Comparison of ENCODE assay signal across 17 mouse cellular contexts in genomic region chr13:31370873-31371272, GRCm38 (mm10).
A peak's percentile ranks its signal among the peaks of the same experiment; 100 is the strongest.
DNase-seq lines count a peak whose midpoint lies in the region; ATAC-seq lines count a peak whose summit lies in the region.
"Had no signal": no experiment of that assay in that cellular context is flagged by ENCODE, and none has a peak within 500 bp of the region (broad histone marks: within the 10 kb centered on the region; RNA-seq: fewer than 3 reads in every experiment).

No protein-coding gene starts in this region.

- DNase-seq in urinary bladder, postnatal 14 days (ENCODE audit: low spot score), result peak; percentile 16
- no peak for DNase-seq in urinary bladder, postnatal 4 days (ENCODE audit: low spot score in 2 of 2)
- peak; percentile 37 for DNase-seq in mesoderm, embryonic 11.5 days (ENCODE audit: low read depth, low spot score)
- DNase-seq: adrenal gland, postnatal 10 days; cerebellum, adult 11-12 months; cerebellum, adult 9-10 months; cerebellum, postnatal 25 days; gastrocnemius, postnatal 14 days; heart, postnatal 36 days had no signal

- H3K36me3 ChIP-seq in kidney, embryonic 15.5 days, result no peaks in the 10 kb centered on the region
- H3K36me3 ChIP-seq in kidney, embryonic 16.5 days (ENCODE audit: insufficient read depth, low read length), result no peaks in the 10 kb centered on the region
- H3K36me3 ChIP-seq in forebrain, embryonic 12.5 days (replicated peaks), result no peaks in the 10 kb centered on the region
- H3K36me3 ChIP-seq: G1E; heart, embryonic 13.5 days; hindbrain, embryonic 15.5 days had no signal

- no peak overlapping the region for H3K27ac ChIP-seq in kidney, embryonic 15.5 days
- H3K27ac ChIP-seq in kidney, embryonic 16.5 days (ENCODE audit: low read length), result no peak overlapping the region
- H3K27ac ChIP-seq in forebrain, embryonic 12.5 days, result no peak overlapping the region
- H3K27ac ChIP-seq: heart, embryonic 13.5 days; hindbrain, embryonic 15.5 days had no signal

- H3K4me3 ChIP-seq in kidney, embryonic 15.5 days (replicated peaks), result no peak overlapping the region
- H3K4me3 ChIP-seq in kidney, embryonic 16.5 days (ENCODE audit: low read length), result no peak overlapping the region
- no peak overlapping the region for H3K4me3 ChIP-seq in forebrain, embryonic 12.5 days (replicated peaks)
- H3K4me3 ChIP-seq: heart, embryonic 13.5 days; hindbrain, embryonic 15.5 days had no signal

- no peak overlapping the region for H3K4me2 ChIP-seq in kidney, embryonic 15.5 days
- H3K4me2 ChIP-seq in kidney, embryonic 16.5 days (replicated peaks; ENCODE audit: low read depth, low read length), result no peak overlapping the region
- H3K4me2 ChIP-seq in forebrain, embryonic 12.5 days, result no peak overlapping the region
- H3K4me2 ChIP-seq: heart, embryonic 13.5 days; hindbrain, embryonic 15.5 days had no signal

- H3K27me3 ChIP-seq in kidney, embryonic 15.5 days, result no peaks in the 10 kb centered on the region
- no peaks in the 10 kb centered on the region for H3K27me3 ChIP-seq in kidney, embryonic 16.5 days (ENCODE audit: insufficient read depth, low read length)
- H3K27me3 ChIP-seq in forebrain, embryonic 12.5 days, result no peaks in the 10 kb centered on the region
- H3K27me3 ChIP-seq: heart, embryonic 13.5 days; hindbrain, embryonic 15.5 days had no signal

- H3K9me3 ChIP-seq in kidney, embryonic 15.5 days (replicated peaks), result no peaks in the 10 kb centered on the region
- no peaks in the 10 kb centered on the region for H3K9me3 ChIP-seq in kidney, embryonic 16.5 days (ENCODE audit: low read length)
- H3K9me3 ChIP-seq in forebrain, embryonic 12.5 days, result no peaks in the 10 kb centered on the region
- H3K9me3 ChIP-seq: G1E; heart, embryonic 13.5 days; hindbrain, embryonic 15.5 days had no signal

- H3K4me1 ChIP-seq in kidney, embryonic 15.5 days, result 0 out of 2 replicates have a peak, but pooled peaks cover 2% of the 10 kb centered on the region
- H3K4me1 ChIP-seq in kidney, embryonic 16.5 days (ENCODE audit: insufficient read depth, low read length), result 0 out of 2 replicates have a peak, but pooled peaks cover 4% of the 10 kb centered on the region
- no peaks in the 10 kb centered on the region for H3K4me1 ChIP-seq in forebrain, embryonic 12.5 days
- H3K4me1 ChIP-seq: heart, embryonic 13.5 days; hindbrain, embryonic 15.5 days had no signal

- ATAC-seq in kidney, embryonic 15.5 days (replicated peaks; ENCODE audit: low FRiP score), result 0 out of 2 replicates have a peak, but pooled peaks have one; percentile 36
- ATAC-seq in kidney, embryonic 16.5 days (ENCODE audit: low FRiP score, low TSS enrichment), result no peak
- no peak for ATAC-seq in forebrain, embryonic 12.5 days (ENCODE audit: low FRiP score)
- no peak for ATAC-seq in cerebellum, adult (ENCODE audit: insufficient number of reproducible peaks, low FRiP score, low TSS enrichment)
- ATAC-seq: forebrain, embryonic 16.5 days had no signal

- 28% methylated on average over 6 of the region's 6 CpGs for WGBS in kidney, embryonic 15.5 days
- 22% methylated on average over 6 of the region's 6 CpGs for WGBS in kidney, embryonic 16.5 days
- 79% methylated on average over 6 of the region's 6 CpGs for WGBS in forebrain, embryonic 12.5 days

- no peak overlapping the region for H3K9ac ChIP-seq in kidney, embryonic 15.5 days
- H3K9ac ChIP-seq in kidney, embryonic 16.5 days (replicated peaks; ENCODE audit: low read length), result no peak overlapping the region
- no peak overlapping the region for H3K9ac ChIP-seq in forebrain, embryonic 12.5 days
- H3K9ac ChIP-seq: heart, embryonic 13.5 days; hindbrain, embryonic 15.5 days had no signal

Comparison
In these comparisons a context has a peak if more than half of its experiments do, and no peak if none do; other contexts are left out.
1. DNase-seq: peak in urinary bladder, postnatal 14 days (single experiment) and mesoderm, embryonic 11.5 days (single experiment); none in urinary bladder, postnatal 4 days (0 of 2).